Mouse (Mus musculus) midbrain, postnatal 0 days (tissue): Measurements from ENCODE around the gene Gm26602. TPM values are rescaled to one million over a fixed set of nuclear protein-coding genes. Genes with fewer than 3 reads are reported as not detected.
A peak's percentile ranks its signal among the peaks of the same experiment; 100 is the strongest.

ENCODE experiments used
- ATAC-seq: fragments of 200-750 bp; cut with Nextera tagmentation; 2 replicates; pipeline ENCODE4 v1.8.0; 2017; ENCODE audit warnings: moderate number of reproducible peaks, mild to moderate bottlenecking, moderate TSS enrichment, moderate library complexity; ENCODE audit not compliant: low FRiP score
- DNase-seq: peaks from one replicate; pipeline ENCODE4 v3.0.0-alpha.2; 2015; ENCODE audit warnings: low spot score
- H3K27ac ChIP-seq: fragments of 300-500 bp; sonication (generic); 2 replicates; pipeline ENCODE4 v1.5.1; 2014; ENCODE audit warnings: low read depth, mild to moderate bottlenecking, low read length, mixed read lengths
- H3K27me3 ChIP-seq: fragments of 300-500 bp; sonication (generic); 2 replicates; pipeline ENCODE4 v1.6.1; 2014; ENCODE audit warnings: low read length, control low read depth, mixed read lengths; ENCODE audit not compliant: insufficient read depth
- H3K36me3 ChIP-seq: fragments of 300-500 bp; sonication (generic); 2 replicates; pipeline ENCODE4 v1.6.1; 2014; ENCODE audit warnings: low read length, control low read depth, mixed read lengths; ENCODE audit not compliant: insufficient read depth
- H3K4me1 ChIP-seq: fragments of 300-500 bp; sonication (generic); 2 replicates; pipeline ENCODE4 v1.6.1; 2014; ENCODE audit warnings: mild to moderate bottlenecking, control low read depth, antibody characterized with exemption, low read length, mixed read lengths; ENCODE audit not compliant: insufficient read depth
- H3K4me2 ChIP-seq: fragments of 300-500 bp; sonication (generic); 2 replicates; pipeline ENCODE4 v1.6.1; 2014; ENCODE audit warnings: low read depth, mild to moderate bottlenecking, low read length, mixed read lengths; ENCODE audit not compliant: poor library complexity, severe bottlenecking
- H3K4me3 ChIP-seq: fragments of 300-500 bp; sonication (generic); 2 replicates; pipeline ENCODE4 v1.5.1; 2014; ENCODE audit warnings: low read depth, mild to moderate bottlenecking, low read length, moderate library complexity
- H3K9ac ChIP-seq: fragments of 300-500 bp; sonication (generic); replicated peaks from 2 replicates; pipeline ENCODE4 v1.6.1; 2014; ENCODE audit warnings: mild to moderate bottlenecking, low read length, moderate library complexity, mixed read lengths; ENCODE audit not compliant: poor library complexity, severe bottlenecking
- H3K9me3 ChIP-seq: fragments of 300-500 bp; sonication (generic); 2 replicates; pipeline ENCODE4 v1.6.1; 2016; ENCODE audit warnings: low read length, control low read depth
- CTCF ChIP-seq: IDR thresholded peaks from 2 replicates; pipeline ENCODE4 v1.5.1; 2016; ENCODE audit warnings: antibody characterized with exemption, mild to moderate bottlenecking
- WGBS: fragments of 180-500 bp; shearing (Covaris S2); extraction: QIAGEN DNeasy Blood & Tissue Kit; methylation state at CpG from one replicate; pipeline ENCODE4 v1.1.7; 2014; 5-methylcytosine and 5-hydroxymethylcytosine counted together
- polyA plus RNA-seq: library from polyadenylated mRNA; unstranded; fragments of >200 nt; fragmentation: Nextera tagmentation; extraction: Ambion mirVana; gene quantifications from 2 replicates; pipeline ENCODE4 v1.2.1, GENCODE M21; 2015
- total RNA-seq: library from RNA; depleted of rRNA; stranded (reverse); fragments of >200 nt; gene quantifications from 2 replicates; pipeline ENCODE4 v1.2.3, GENCODE M21; 2014

The Gm26602 gene
- total and polyA plus RNA-seq, 2 experiments from 2014 or later: 17.3 TPM; not detected in 1

DNA sequence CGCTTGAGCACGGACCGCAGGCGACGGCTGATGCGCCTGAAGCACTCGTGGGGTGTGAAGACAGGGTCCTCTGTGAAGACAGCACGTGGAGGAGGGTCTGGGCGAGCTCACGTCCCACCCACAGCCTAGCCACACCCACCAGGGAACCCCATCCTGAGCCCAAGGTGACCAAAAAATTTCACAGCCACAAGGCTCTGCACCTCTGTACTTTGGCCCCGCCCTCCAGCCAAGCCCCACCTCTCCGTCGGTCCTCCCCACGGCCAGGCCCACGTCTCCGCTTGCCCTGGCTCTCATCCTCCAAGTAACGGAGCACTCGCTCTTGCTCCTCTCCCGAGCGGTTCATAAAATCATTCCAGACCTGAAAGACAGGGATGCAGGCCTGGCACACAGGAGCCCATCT, 1.8 kb downstream of the Gm26602 start:
- WGBS: 74% methylated on average over 20 of the region's 20 CpGs
- H3K4me2 ChIP-seq: no peak overlapping the region
- no peak for TF ChIP-seq CTCF
- peaks cover 14% of the 10 kb centered on the region for H3K36me3 ChIP-seq
- no peak for ATAC-seq
- H3K4me1 ChIP-seq: peaks cover 10% of the 10 kb centered on the region; the same call in 1 of the 2 replicates
- H3K4me3 ChIP-seq: no peak overlapping the region
- H3K27ac ChIP-seq: no peak overlapping the region
- no peak overlapping the region for H3K9ac ChIP-seq
- no peaks in the 10 kb centered on the region for H3K27me3 ChIP-seq
- H3K9me3 ChIP-seq: no peaks in the 10 kb centered on the region
- DNase-seq: no peak

DNA sequence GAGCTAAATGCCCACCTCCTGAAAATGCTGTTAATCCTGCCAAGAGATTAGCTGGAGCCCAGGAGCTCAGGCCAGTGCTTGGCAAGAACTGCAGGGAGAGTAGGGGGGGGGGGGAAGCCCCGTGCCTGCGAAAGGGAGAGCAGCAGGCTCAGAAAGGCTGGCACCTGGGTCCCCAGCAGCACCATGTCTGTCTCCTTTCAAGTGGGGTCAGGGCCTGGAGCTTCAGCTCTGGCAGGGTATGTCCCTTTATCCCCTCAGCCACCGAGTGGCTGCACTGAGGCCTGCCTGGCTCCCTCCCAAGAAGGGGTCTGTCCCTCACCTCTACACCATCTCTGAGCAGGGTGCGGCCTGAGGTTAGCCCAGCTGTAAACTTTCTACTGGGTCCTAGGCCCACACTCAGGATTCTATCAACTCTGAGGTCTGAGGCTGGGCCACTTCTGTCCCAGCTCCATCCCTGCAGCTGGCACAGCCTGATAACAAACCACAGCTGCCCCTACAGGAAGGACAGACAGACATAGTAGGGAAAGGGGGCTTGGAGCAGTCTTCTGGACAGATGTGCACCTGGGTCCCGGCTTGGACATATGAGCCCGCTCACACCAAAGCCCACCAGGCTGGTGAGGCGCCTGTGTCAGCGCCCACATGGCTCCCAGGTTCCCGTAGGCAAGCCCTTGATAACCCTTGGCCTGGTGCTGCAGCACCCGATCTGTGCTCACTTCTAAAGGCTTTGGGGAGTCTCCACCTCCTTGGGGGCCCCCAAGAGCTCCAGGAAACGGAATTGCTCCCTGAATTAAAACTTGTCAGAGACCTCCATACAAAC, 3.7 kb downstream of the Gm26602 start:
- Histone ChIP-seq H3K36me3 (peaks cover 14% of the 10 kb centered on the region), H3K9ac (no peak overlapping the region), H3K4me2 (no peak overlapping the region), H3K4me3 (no peak overlapping the region), H3K27me3 (peaks cover 16% of the 10 kb centered on the region), H3K9me3 (no peaks in the 10 kb centered on the region), H3K4me1 (peaks cover 10% of the 10 kb centered on the region; the same call in 1 of the 2 replicates), H3K27ac (no peak overlapping the region)
- ATAC-seq: no peak
- WGBS: 72% methylated on average over 9 of the region's 11 CpGs
- TF ChIP-seq CTCF: no peak
- peak; percentile 46 for DNase-seq

DNA sequence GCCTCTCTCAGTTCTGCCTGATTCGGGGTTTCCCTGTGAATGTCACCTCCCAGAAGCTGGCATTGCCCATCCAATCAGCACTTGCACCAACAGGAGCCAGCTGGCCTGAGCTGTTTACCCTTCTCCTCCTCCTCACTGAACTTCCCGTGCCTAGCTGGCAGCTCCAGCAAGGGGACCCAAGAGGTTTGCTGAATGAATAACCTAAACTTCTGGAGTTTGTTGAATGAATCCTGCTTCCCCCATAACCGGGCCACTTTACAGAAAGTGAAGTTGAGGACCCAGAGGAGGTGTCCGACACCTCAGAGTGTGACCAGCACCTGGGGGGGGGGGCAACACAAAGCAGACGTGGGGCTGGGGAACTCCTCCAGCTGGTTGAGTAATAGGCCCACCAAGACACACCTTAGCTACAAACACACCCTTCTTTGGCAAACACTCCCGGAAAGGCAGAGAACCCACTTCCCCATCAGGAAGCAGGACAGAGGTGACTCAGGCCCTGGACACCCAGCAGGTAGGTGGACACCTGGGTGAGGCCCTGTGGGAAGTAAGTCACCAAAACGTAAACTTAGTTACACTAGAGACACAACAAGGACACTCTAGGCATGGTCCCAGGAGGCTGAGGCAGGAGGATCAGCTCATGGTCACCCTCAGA, 4.4 kb downstream of the Gm26602 start:
- H3K4me2 ChIP-seq: peak overlapping the region; percentile 95; the same call in 1 of the 2 replicates
- peaks cover 10% of the 10 kb centered on the region; the same call in 1 of the 2 replicates for H3K4me1 ChIP-seq
- WGBS: 69% methylated on average over 7 of the region's 7 CpGs
- H3K9me3 ChIP-seq: no peaks in the 10 kb centered on the region
- no peak overlapping the region for H3K4me3 ChIP-seq
- ATAC-seq: no peak
- H3K36me3 ChIP-seq: peaks cover 14% of the 10 kb centered on the region
- H3K27ac ChIP-seq: no peak overlapping the region
- no peak overlapping the region for H3K9ac ChIP-seq
- no peak for TF ChIP-seq CTCF
- no peak for DNase-seq
- peaks cover 23% of the 10 kb centered on the region for H3K27me3 ChIP-seq

DNA sequence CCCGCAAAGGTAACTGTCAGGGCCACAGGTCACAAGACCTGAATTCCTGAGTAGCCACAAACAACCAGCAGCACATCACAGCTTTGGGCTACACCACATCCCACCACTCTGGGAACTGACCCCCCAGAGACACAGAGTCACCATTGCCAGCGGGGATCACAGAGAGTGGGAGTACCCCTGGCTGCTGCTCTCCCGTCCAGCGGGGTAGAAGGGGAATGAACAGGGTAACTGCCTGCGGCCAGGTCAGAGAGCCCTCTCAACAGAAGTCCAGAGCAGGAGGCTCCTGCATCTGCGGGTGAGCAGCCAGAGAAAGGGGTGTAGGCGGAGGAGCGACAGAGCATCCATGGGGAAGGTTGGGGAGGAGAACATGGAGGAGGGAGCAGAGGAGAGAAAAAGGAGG, 5.4 kb downstream of the Gm26602 start:
- H3K27ac ChIP-seq: peak overlapping the region; percentile 70; the same call in 1 of the 2 replicates
- peak overlapping the region; percentile 95 for H3K4me2 ChIP-seq
- WGBS: 7% methylated on average over 8 of the region's 8 CpGs
- TF ChIP-seq CTCF: no peak
- DNase-seq: no peak
- peaks cover 10% of the 10 kb centered on the region; the same call in 1 of the 2 replicates for H3K36me3 ChIP-seq
- H3K9ac ChIP-seq: peak overlapping the region; percentile 86
- peaks cover 12% of the 10 kb centered on the region; the same call in 1 of the 2 replicates for H3K4me1 ChIP-seq
- H3K9me3 ChIP-seq: no peaks in the 10 kb centered on the region
- peaks cover 33% of the 10 kb centered on the region for H3K27me3 ChIP-seq
- H3K4me3 ChIP-seq: peak overlapping the region; percentile 59
- no peak for ATAC-seq

DNA sequence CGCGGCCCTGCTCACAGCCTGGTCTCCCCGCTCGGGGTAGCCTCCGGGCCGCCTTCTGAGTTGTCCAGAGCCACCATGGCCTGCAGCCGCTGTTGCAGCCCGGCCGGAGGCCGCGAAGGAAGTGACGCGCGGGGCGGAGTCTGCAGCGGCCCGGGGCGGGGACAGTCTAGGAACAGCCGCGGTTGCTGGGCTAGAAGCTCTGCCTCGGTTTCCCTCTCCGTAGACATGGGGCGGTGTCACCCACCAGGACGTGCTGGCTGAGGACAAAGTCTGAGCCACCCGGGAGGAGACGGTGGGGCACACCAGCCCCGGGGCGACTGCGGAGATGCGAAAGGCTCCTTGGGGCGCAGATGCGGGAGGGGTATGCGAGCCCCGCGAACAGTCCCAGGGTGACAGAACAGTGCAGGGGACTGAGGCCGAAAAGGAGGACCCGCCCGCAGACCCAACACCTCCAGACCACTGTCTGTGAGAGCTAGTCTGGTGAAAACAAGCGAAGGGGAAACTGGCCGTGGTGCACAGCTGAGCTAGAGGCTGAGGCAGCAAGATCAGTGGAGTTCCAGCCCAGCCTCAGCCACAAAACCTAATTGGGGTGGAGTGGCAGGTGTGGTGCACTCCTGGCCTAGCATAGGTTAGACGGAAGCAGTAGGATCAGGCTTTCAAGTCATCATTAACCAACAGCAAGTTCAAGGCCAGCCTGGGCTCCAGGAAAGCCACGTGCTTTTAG, 6.3 kb downstream of the Gm26602 start, which contains the start of gene Kiss1r:
Gene Kiss1r, plus strand, starts transcription at position 164 of the 724 bp plus-strand sequence.
- Histone ChIP-seq H3K4me1 (peaks cover 18% of the 10 kb centered on the region), H3K9ac (peak within 1 kb of the TSS; percentile 86), H3K36me3 (peaks cover 6% of the 10 kb centered on the region; the same call in 1 of the 2 replicates), H3K9me3 (no peaks in the 10 kb centered on the region), H3K4me3 (peak within 1 kb of the TSS; percentile 59), H3K4me2 (peak within 1 kb of the TSS; percentile 95), H3K27ac (peak within 1 kb of the TSS; percentile 70), H3K27me3 (peaks cover 33% of the 10 kb centered on the region)
- WGBS: 2% methylated on average over 42 of the region's 42 CpGs
- peak; percentile 80 for DNase-seq
- TF ChIP-seq CTCF: no peak
- ATAC-seq: peak; percentile 70
